Mouse (Mus musculus): Measurements from ENCODE around the gene Faah.

DNA sequence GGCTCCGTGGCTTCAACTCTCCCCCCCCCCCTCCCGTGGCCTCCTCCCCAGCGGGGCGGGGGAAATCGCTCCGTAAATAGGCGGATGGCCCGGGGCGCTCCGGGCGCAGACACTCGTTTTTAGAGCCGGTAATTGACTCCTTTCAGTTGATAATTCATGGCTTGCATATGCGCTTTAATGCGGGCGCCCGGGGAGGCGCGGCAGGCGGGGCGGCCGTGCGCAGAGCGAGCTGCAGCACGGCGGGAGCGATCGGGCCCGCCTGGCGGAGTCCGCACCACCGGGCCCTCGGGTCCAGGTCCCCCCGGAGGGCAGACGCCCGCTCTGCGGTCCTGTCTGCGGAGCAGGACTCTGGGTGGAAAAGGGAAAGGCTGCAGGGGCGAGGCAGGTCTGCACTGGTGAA, 38.3 kb downstream of the Faah start:
- TF ChIP-seq CTCF (IDR thresholded peaks at IDR 0.05; ENCODE audit: low read depth, low read length) (no peak), POLR2AphosphoS5 (IDR thresholded peaks at IDR 0.05; ENCODE audit: insufficient replicate concordance, low read depth, low read length) (no peak)

Data from G1E (cell line).